Mouse (Mus musculus) gastrocnemius, postnatal 36 days (tissue): Measurements from ENCODE around the gene Plxna2. TPM values are rescaled to one million over a fixed set of nuclear protein-coding genes. Genes with fewer than 3 reads are reported as not detected.

ENCODE experiments used
- DNase-seq, 2 experiments: peaks; one replicate each; pipeline ENCODE4 v3.0.0; 2022
- intact Hi-C: fragments of 180-260 bp; cut with DNase I; formaldehyde crosslinking; loops from one replicate; pipeline ENCODE4 v1.15.1; 2025
- total RNA-seq, 2 experiments: library from RNA; stranded (reverse); gene quantifications; 2 replicates each; pipeline ENCODE4 v1.2.3; 2021

The Plxna2 gene
- total RNA-seq, 2 experiments from 2014 or later, result 6.6 to 8.5 TPM

- no peak for DNase-seq
- intact Hi-C loops, result no loop called here
Observed at GRCm38 (mm10) chr1:194795316-194795715, 177.3 kb downstream of the Plxna2 start.

GRCm38 (mm10) chr1:194797843-194798242 lies 179.8 kb downstream of the Plxna2 start:
- DNase-seq, result no peak
- intact Hi-C loops, result no loop called here

- intact Hi-C loops, result no loop called here
- DNase-seq, result no peak
Observed at GRCm38 (mm10) chr1:194798511-194798910, 180.5 kb downstream of the Plxna2 start.

- intact Hi-C loops, result no loop called here
- DNase-seq, result no peak
Observed at GRCm38 (mm10) chr1:194808261-194808660, 190.2 kb downstream of the Plxna2 start.

- DNase-seq, result no peak
- intact Hi-C loops, result no loop called here
Observed at GRCm38 (mm10) chr1:194808681-194809080, 190.7 kb downstream of the Plxna2 start.

- DNase-seq, result no peak
- intact Hi-C loops, result no loop called here
Observed at GRCm38 (mm10) chr1:194809600-194809999, 191.6 kb downstream of the Plxna2 start.

GRCm38 (mm10) chr1:194814187-194814586 lies 196.2 kb downstream of the Plxna2 start:
- intact Hi-C loops, result loop anchor here (5.0 kb wide), 1 partner anchor 52 kb away; no protein-coding TSS in a partner anchor
- no peak for DNase-seq

- intact Hi-C loops, result loop anchor here (5.0 kb wide), 2 partner anchors 63 to 198 kb away; partner anchors contain the start of gene Plxna2
- DNase-seq, result no peak
Observed at GRCm38 (mm10) chr1:194815547-194815946, 197.5 kb downstream of the Plxna2 start.

- intact Hi-C loops, result loop anchor here (5.0 kb wide), 2 partner anchors 65 to 200 kb away; partner anchors contain the start of gene Plxna2
- DNase-seq, result peak; percentile 51 to 71
Observed at GRCm38 (mm10) chr1:194816913-194817312, 198.9 kb downstream of the Plxna2 start.

- no peak for DNase-seq
- intact Hi-C loops, result no loop called here
Observed at GRCm38 (mm10) chr1:194820953-194821352, 202.9 kb downstream of the Plxna2 start.

- intact Hi-C loops, result no loop called here
- DNase-seq, result no peak
Observed at GRCm38 (mm10) chr1:194821721-194822120, 203.7 kb downstream of the Plxna2 start.

- DNase-seq, result no peak
- intact Hi-C loops, result no loop called here
Observed at GRCm38 (mm10) chr1:194828316-194828715, 210.3 kb downstream of the Plxna2 start.

- intact Hi-C loops, result no loop called here
- DNase-seq, result peak in 1 of 2 experiments; percentile 14
Observed at GRCm38 (mm10) chr1:194835238-194835637, 217.2 kb downstream of the Plxna2 start.

GRCm38 (mm10) chr1:194836182-194836581 lies 218.2 kb downstream of the Plxna2 start:
- intact Hi-C loops, result no loop called here
- DNase-seq, result no peak

GRCm38 (mm10) chr1:194836671-194837070 lies 218.7 kb downstream of the Plxna2 start:
- intact Hi-C loops, result no loop called here

GRCm38 (mm10) chr1:194839230-194839910 lies 221.4 kb downstream of the Plxna2 start:
- DNase-seq, result no peak
- intact Hi-C loops, result no loop called here

More at GRCm38 (mm10) chr1:194836671-194837070, 218.7 kb downstream of the Plxna2 start:
- no peak for DNase-seq

- intact Hi-C loops, result no loop called here
Observed at GRCm38 (mm10) chr1:194843020-194843419, 225.0 kb downstream of the Plxna2 start.

GRCm38 (mm10) chr1:194847014-194847413 lies 229.0 kb downstream of the Plxna2 start:
- intact Hi-C loops, result no loop called here
- DNase-seq, result no peak

More at GRCm38 (mm10) chr1:194843020-194843419, 225.0 kb downstream of the Plxna2 start:
- no peak for DNase-seq

- no peak for DNase-seq
- intact Hi-C loops, result no loop called here
Observed at GRCm38 (mm10) chr1:194851242-194852064, 233.4 kb downstream of the Plxna2 start.

GRCm38 (mm10) chr1:194852065-194852358 lies 234.0 kb downstream of the Plxna2 start:
- no peak for DNase-seq
- intact Hi-C loops, result no loop called here
